Mouse (Mus musculus) testis, adult 2 months (tissue): ENCODE results near the gene Gm28042.

ENCODE experiments used
- CTCF ChIP-seq: fragments of 200-500 bp; IDR thresholded peaks from 2 replicates; pipeline ENCODE4 v1.5.1; 2012; ENCODE audit warnings: low read depth, mild to moderate bottlenecking, inconsistent platforms, low read length, moderate library complexity; ENCODE audit not compliant: control insufficient read depth, insufficient read depth, insufficient replicate concordance
- POLR2A ChIP-seq: fragments of 200-500 bp; IDR thresholded peaks from 2 replicates; pipeline ENCODE4 v1.6.1; 2012; ENCODE audit warnings: low read depth, mild to moderate bottlenecking, inconsistent platforms, low read length, moderate library complexity; ENCODE audit not compliant: control insufficient read depth

GRCm38 (mm10) chr2:120069466-120069990 is 42.2 kb downstream of the Gm28042 start:
- TF ChIP-seq POLR2A (no peak), CTCF (no peak)
